Mouse (Mus musculus): ENCODE measurements around the gene Gm7534.
"Not testable (repeated sequence)": the region's sequence is repeated elsewhere in the genome, so short reads cannot be mapped to it uniquely, and the experiment has no call there.

Gm7534 gene

GRCm38 (mm10) chr4:134203340-134203896, 614 bp upstream of the Gm7534 start:
- no peak for DNase-seq (ENCODE audit: low spot score in 2 of 2)

GRCm38 (mm10) chr4:134199371-134199770, 3.4 kb downstream of the Gm7534 start:
- DNase-seq (ENCODE audit: low spot score in 2 of 2): no peak

- DNase-seq (ENCODE audit: low spot score in 2 of 2): no peak
These were observed 16.5 kb downstream of the Gm7534 start for GRCm38 (mm10) chr4:134186268-134186667.

- no peak for DNase-seq (ENCODE audit: low spot score in 2 of 2)
These were observed 17.2 kb downstream of the Gm7534 start for GRCm38 (mm10) chr4:134185569-134185968.

- DNase-seq (ENCODE audit: low spot score in 2 of 2): no peak
These were observed 19.1 kb downstream of the Gm7534 start for GRCm38 (mm10) chr4:134183711-134184110.

GRCm38 (mm10) chr4:134181825-134182224, 21.0 kb downstream of the Gm7534 start:
- no peak for DNase-seq (ENCODE audit: low spot score in 2 of 2)

GRCm38 (mm10) chr4:134181112-134181511, 21.7 kb downstream of the Gm7534 start:
- no peak for DNase-seq (ENCODE audit: low spot score in 2 of 2)

GRCm38 (mm10) chr4:134172391-134172790, 30.4 kb downstream of the Gm7534 start:
- no peak for DNase-seq (ENCODE audit: low spot score in 2 of 2)

GRCm38 (mm10) chr4:134166906-134167305, 35.9 kb downstream of the Gm7534 start:
- DNase-seq (ENCODE audit: low spot score in 2 of 2): no peak

- no peak for DNase-seq (ENCODE audit: low spot score in 2 of 2)
These were observed 37.0 kb downstream of the Gm7534 start for GRCm38 (mm10) chr4:134165548-134166465.

- DNase-seq (ENCODE audit: low spot score in 2 of 2): no peak
These were observed 37.8 kb downstream of the Gm7534 start for GRCm38 (mm10) chr4:134165024-134165423.

GRCm38 (mm10) chr4:134164591-134164990, 38.2 kb downstream of the Gm7534 start:
- no peak for DNase-seq (ENCODE audit: low spot score in 2 of 2)

- peak; percentile 19 to 43 for DNase-seq (ENCODE audit: low spot score in 2 of 2)
These were observed 42.7 kb downstream of the Gm7534 start for GRCm38 (mm10) chr4:134160071-134160470.

- no peak for DNase-seq (ENCODE audit: low spot score in 2 of 2)
These were observed 44.0 kb downstream of the Gm7534 start for GRCm38 (mm10) chr4:134158774-134159173.

GRCm38 (mm10) chr4:134157558-134157957, 45.2 kb downstream of the Gm7534 start:
- DNase-seq (ENCODE audit: low spot score in 2 of 2): no peak

GRCm38 (mm10) chr4:134156744-134157143, 46.1 kb downstream of the Gm7534 start:
- peak; percentile 36 to 41 for DNase-seq (ENCODE audit: low spot score in 2 of 2)

- no peak for DNase-seq (ENCODE audit: low spot score in 2 of 2)
These were observed 46.8 kb downstream of the Gm7534 start for GRCm38 (mm10) chr4:134155961-134156465.

- no peak for DNase-seq (ENCODE audit: low spot score in 2 of 2)
These were observed 47.3 kb downstream of the Gm7534 start for GRCm38 (mm10) chr4:134155531-134155930.

GRCm38 (mm10) chr4:134154354-134154753, 48.5 kb downstream of the Gm7534 start:
- DNase-seq (ENCODE audit: low spot score in 2 of 2): no peak

- DNase-seq (ENCODE audit: low spot score in 2 of 2): no peak
These were observed 49.1 kb downstream of the Gm7534 start for GRCm38 (mm10) chr4:134153656-134154055.

- no peak for DNase-seq (ENCODE audit: low spot score in 2 of 2)
These were observed 50.7 kb downstream of the Gm7534 start for GRCm38 (mm10) chr4:134152112-134152511.

GRCm38 (mm10) chr4:134149389-134149788, 53.4 kb downstream of the Gm7534 start:
- DNase-seq (ENCODE audit: low spot score in 2 of 2): no peak

GRCm38 (mm10) chr4:134144297-134144696, 58.5 kb downstream of the Gm7534 start:
- DNase-seq (ENCODE audit: low spot score in 2 of 2): not testable (repeated sequence)
